Mouse (Mus musculus) kidney, adult 2 months (tissue): Measurements from ENCODE around the gene Cops8. TPM values are rescaled to one million over a fixed set of nuclear protein-coding genes. Genes with fewer than 3 reads are reported as not detected.

Experiments
- DNase-seq: peaks from one replicate; pipeline ENCODE4 v3.0.0; 2021
- H3K27ac ChIP-seq: fragments of 200-500 bp; 2 replicates; pipeline ENCODE4 v1.5.1; 2012; ENCODE audit warnings: low read depth, low read length, control low read depth, inconsistent platforms; ENCODE audit not compliant: insufficient read depth
- H3K27me3 ChIP-seq: fragments of 200-500 bp; replicated peaks from 2 replicates; pipeline ENCODE4 v1.6.1; 2012; ENCODE audit warnings: mild to moderate bottlenecking, moderate library complexity, low read length, inconsistent platforms; ENCODE audit not compliant: control insufficient read depth, insufficient read depth
- H3K36me3 ChIP-seq: fragments of 200-500 bp; 2 replicates; pipeline ENCODE4 v1.6.1; 2012; ENCODE audit warnings: mild to moderate bottlenecking, moderate library complexity, low read length, inconsistent platforms; ENCODE audit not compliant: control insufficient read depth, insufficient read depth
- H3K4me1 ChIP-seq: fragments of 200-500 bp; 2 replicates; pipeline ENCODE4 v1.6.1; 2011; ENCODE audit warnings: low read length; ENCODE audit not compliant: control insufficient read depth, insufficient read depth
- H3K4me3 ChIP-seq: fragments of 200-500 bp; 2 replicates; pipeline ENCODE4 v1.5.1; 2011; ENCODE audit warnings: mild to moderate bottlenecking, low read depth, low read length, control low read depth; ENCODE audit not compliant: insufficient read depth
- CTCF ChIP-seq: fragments of 200-500 bp; conservative IDR thresholded peaks from 2 replicates; pipeline ENCODE4 v1.5.1; 2011; ENCODE audit warnings: low read depth, mild to moderate bottlenecking, control low read depth, low read length, moderate library complexity, mixed read lengths; ENCODE audit not compliant: insufficient read depth, insufficient read length
- POLR2A ChIP-seq: fragments of 200-500 bp; IDR thresholded peaks from one replicate; pipeline ENCODE4 v1.6.1; 2011; ENCODE audit warnings: low read depth, low read length, control low read depth
- WGBS: fragments of 180-500 bp; shearing (Covaris S2); methylation state at CpG from one replicate; pipeline ENCODE4 v1.1.7; 2018; 5-methylcytosine and 5-hydroxymethylcytosine counted together
- polyA plus RNA-seq: library from polyadenylated mRNA; depleted of rRNA; stranded (reverse); fragments of >200 nt; gene quantifications from 2 replicates; pipeline ENCODE4 v1.2.3, GENCODE M21; 2012; rRNA removed

Gene Cops8
- polyA plus RNA-seq: 39.7 and 41.9 TPM in 2 replicates

DNA sequence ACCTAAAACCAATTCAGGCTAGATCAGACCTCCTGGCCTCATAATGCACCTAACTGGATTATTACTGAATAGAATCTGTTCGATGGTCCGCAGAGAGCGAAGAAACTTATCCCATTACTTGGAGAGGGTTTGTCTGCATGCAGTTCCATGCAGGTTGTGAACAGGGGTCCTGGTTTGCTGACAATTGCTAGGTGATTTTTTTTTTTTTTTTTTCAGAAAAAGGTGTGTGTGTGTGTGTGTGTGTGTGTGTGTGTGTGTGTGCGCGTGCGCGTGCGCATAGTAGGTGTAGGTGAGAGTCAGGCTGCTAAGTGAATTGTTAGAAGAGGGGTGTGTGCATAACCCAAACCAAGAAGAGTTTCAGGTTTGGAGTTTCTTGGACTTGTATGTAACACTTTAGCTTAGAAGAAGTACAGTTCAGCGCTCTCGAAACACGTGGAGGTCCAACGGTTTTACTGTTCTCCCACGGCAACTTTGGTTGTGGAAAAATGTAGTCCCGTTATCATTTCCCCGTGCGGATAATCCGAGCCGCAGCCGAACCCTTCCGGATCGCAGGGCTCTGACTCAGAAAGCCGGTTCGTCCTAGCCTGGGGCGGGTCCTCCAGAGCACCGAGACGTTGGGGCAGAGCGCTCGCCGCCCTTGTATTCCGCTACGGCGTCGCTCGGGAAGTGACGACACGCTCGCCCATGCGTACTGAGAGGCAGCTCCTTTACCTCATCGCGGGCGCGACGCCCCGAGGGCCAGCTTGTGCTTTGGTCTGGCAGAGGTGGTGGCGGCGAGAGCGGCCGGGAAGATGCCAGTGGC lies at the start of gene Cops8:
Cops8 (plus strand) TSS at position 223 of the 802 bp plus-strand sequence.
- Histone ChIP-seq H3K27ac (peak within 1 kb of the TSS; percentile 57; the same call in 1 of the 2 replicates), H3K36me3 (no peaks in the 10 kb centered on the region), H3K4me3 (peak within 1 kb of the TSS; percentile 84), H3K27me3 (no peaks in the 10 kb centered on the region), H3K4me1 (no peaks in the 10 kb centered on the region)
- peak; percentile 98 for DNase-seq
- 5% methylated on average over 48 of the region's 48 CpGs for WGBS
- peak; percentile 63 for TF ChIP-seq POLR2A
- TF ChIP-seq CTCF: no peak

DNA sequence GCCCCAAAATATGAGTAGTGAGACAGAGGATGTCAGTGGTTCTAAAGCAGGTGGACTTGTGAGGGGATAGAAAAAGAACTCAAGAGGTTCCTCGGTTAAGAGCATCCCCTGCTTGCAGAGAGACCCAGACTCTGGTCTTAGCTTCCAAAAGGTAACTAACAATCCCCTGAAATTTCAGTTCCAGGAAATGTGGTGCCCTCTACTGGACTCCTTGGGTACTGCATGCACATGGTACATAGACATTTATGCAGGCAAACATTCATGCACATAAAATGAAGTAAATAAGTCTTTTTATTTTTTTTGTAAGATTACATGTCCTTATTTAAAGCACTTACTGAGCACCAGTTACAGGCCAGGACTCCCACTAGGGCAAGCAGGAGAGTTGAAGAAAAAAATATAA lies 45.6 kb upstream of the Cops8 start:
- DNase-seq: no peak
- 90% methylated on average over 1 of the region's 1 CpGs for WGBS
- Histone ChIP-seq H3K4me1 (no peaks in the 10 kb centered on the region), H3K4me3 (no peak overlapping the region), H3K27ac (no peak overlapping the region), H3K36me3 (no peaks in the 10 kb centered on the region), H3K27me3 (no peaks in the 10 kb centered on the region)
- TF ChIP-seq CTCF (no peak), POLR2A (no peak)

DNA sequence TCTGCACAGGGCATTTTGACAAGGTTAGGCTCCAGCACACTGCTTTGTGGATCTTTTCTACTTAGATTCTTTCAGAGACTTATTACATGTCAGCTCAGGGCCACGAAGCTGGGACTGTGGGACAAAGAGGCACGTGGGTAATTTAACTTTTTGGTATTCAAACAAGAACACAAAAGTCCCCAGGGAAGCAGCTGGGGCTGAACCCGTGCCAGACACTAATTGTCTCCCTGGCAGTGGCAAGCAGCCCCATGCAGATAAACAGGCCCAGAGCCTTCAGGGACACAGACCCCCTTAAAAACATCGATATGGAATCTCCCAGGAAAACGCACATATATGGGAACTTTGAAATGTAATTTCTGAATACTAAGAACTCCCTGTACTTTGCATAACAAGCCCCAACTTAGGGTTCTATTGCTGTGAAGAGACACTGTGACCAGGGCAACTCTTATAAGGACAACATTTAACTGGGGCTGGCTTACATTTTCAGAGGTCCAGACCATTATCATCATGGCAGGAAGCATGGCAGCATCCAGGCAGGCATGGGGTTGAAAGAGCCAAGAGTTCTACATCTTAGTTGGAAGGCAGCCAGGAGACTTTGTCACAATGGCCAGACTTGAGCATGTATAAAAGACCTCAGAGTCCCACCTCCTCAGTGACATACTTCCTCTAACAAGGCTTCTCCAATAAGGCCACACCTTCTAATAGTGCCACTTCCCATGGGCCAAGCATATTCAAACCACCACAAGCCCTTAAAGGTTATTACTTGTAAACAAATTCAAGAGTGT lies 41.6 kb upstream of the Cops8 start:
- no peak for DNase-seq
- 69% methylated on average over 5 of the region's 5 CpGs for WGBS
- TF ChIP-seq CTCF: no peak
- H3K4me1 ChIP-seq: no peaks in the 10 kb centered on the region
- no peak overlapping the region for H3K4me3 ChIP-seq
- no peaks in the 10 kb centered on the region for H3K36me3 ChIP-seq
- H3K27ac ChIP-seq: no peak overlapping the region
- no peaks in the 10 kb centered on the region for H3K27me3 ChIP-seq

DNA sequence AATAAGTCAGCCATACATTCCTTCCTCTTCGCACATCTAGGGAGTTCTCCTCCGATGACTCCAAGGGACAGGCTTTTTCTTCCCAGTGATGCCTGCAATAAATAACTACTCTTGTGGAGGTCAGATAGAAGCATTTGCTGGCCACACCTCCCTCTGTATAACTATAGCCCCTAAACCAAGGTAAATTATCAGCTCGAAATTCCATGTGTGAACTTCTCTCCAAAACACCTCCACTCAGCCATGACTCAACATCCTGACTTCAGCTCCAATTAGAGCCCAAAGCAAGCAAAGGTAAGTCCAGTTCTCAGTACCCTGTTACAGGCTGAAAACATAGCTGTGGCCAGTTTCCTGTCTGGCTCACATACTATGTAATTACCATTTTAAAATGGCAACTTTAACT lies 38.8 kb upstream of the Cops8 start:
- no peak overlapping the region for H3K27ac ChIP-seq
- no peaks in the 10 kb centered on the region for H3K36me3 ChIP-seq
- no peak for TF ChIP-seq POLR2A
- TF ChIP-seq CTCF: no peak
- DNase-seq: no peak
- H3K27me3 ChIP-seq: no peaks in the 10 kb centered on the region
- no peak overlapping the region for H3K4me3 ChIP-seq
- WGBS: 34% methylated on average over 3 of the region's 3 CpGs
- no peaks in the 10 kb centered on the region for H3K4me1 ChIP-seq

DNA sequence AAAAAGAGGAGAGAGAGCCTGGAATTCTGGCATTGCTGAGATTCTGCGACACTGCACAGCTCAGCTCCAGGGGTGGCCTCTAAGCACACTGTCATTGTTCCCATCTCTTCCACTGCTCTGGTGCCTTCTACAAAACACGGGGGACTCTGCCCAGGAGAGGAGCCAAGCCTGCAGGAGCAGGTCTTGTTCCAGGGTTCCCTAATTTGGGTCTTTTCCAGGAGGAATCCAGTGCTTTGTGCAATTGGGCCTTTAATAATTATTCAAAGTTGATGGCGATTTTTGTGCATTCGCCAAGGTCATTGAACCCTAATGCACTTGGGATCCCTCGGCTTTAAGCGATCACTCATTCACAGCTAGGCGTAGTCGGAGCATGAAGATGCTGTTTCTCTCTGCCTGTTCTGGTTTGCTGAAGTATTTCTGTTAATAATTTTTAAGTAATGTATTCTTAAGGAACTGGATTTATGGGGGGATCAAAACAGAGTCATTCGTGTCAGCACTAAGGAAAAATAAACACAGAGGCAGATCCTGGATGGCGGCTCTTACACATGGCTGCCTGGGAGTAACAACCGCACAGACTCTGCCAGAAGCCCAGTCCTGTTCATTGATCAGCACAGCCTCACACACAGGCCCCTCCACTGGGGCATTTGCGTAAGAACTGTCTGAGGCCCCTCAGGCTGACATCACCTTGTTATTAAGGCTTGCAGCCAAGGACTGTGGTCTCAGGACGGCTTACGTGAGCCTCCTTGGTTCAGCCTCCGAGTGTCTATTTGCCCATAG lies 35.9 kb upstream of the Cops8 start:
- H3K27me3 ChIP-seq: no peaks in the 10 kb centered on the region
- no peaks in the 10 kb centered on the region for H3K4me1 ChIP-seq
- TF ChIP-seq CTCF (no peak), POLR2A (no peak)
- no peak overlapping the region for H3K27ac ChIP-seq
- 48% methylated on average over 15 of the region's 15 CpGs for WGBS
- H3K4me3 ChIP-seq: no peak overlapping the region
- H3K36me3 ChIP-seq: no peaks in the 10 kb centered on the region
- peak; percentile 78 for DNase-seq

DNA sequence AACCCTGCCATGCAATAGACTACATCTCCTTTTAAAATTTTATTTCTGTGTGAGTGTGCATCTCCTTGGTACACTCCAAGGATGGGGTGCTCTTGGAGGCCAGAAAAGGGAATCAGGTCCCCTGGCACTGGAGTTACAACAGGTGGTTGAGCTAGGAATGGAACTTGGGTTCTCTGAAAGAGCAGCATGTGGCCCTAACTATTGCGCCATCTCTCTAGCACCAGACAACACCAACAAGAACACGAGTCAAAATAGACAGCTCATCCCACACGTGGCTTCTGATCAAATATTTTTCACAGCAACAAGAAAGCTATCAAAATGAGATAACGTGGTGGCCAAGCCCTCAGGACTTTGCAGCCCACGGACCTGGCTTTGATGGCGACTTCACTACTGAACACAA lies 28.9 kb upstream of the Cops8 start:
- DNase-seq: no peak
- WGBS: 92% methylated on average over 6 of the region's 6 CpGs
- Histone ChIP-seq H3K4me3 (no peak overlapping the region), H3K27me3 (no peaks in the 10 kb centered on the region), H3K36me3 (no peaks in the 10 kb centered on the region), H3K27ac (no peak overlapping the region), H3K4me1 (no peaks in the 10 kb centered on the region)
- TF ChIP-seq POLR2A (no peak), CTCF (no peak)
